Mouse (Mus musculus) left cerebral cortex, adult 8-10 months (tissue): ENCODE results near the gene Dgat2. TPM values are rescaled to one million over a fixed set of nuclear protein-coding genes. Genes with fewer than 3 reads are reported as not detected.

Experiments
- DNase-seq, 2 experiments: peaks; one replicate each; pipeline ENCODE4 v3.0.0; 2022; ENCODE audit warnings: low spot score in 2 of 2
- total RNA-seq, 4 experiments: library from RNA; stranded (reverse); gene quantifications; 2 replicates each; pipeline ENCODE4 v1.2.4; 2022

Dgat2 gene
- 10 to 100 TPM; 78.4 to 92.7 (median 82.3) TPM for total RNA-seq

GRCm38 (mm10) chr7:99182432-99183172, at the start of gene Dgat2:
Gene Dgat2 (minus strand): TSS chr7:99182719.
- DNase-seq = peak; percentile 84 to 98

- DNase-seq = no peak
Measured at GRCm38 (mm10) chr7:99230061-99230747, 47.7 kb upstream of the Dgat2 start.

GRCm38 (mm10) chr7:99229411-99229810, 46.9 kb upstream of the Dgat2 start:
- no peak for DNase-seq

GRCm38 (mm10) chr7:99228825-99229224, 46.3 kb upstream of the Dgat2 start:
- DNase-seq = no peak

GRCm38 (mm10) chr7:99227267-99227666, 44.7 kb upstream of the Dgat2 start:
- no peak for DNase-seq

- no peak for DNase-seq
Measured at GRCm38 (mm10) chr7:99226662-99227061, 44.1 kb upstream of the Dgat2 start.

- DNase-seq = no peak
Measured at GRCm38 (mm10) chr7:99225421-99225820, 42.9 kb upstream of the Dgat2 start.

GRCm38 (mm10) chr7:99224648-99225190, 42.2 kb upstream of the Dgat2 start:
- DNase-seq = no peak

GRCm38 (mm10) chr7:99224225-99224624, 41.7 kb upstream of the Dgat2 start:
- DNase-seq = no peak

- peak in 1 of 2 experiments; percentile 68 for DNase-seq
Measured at GRCm38 (mm10) chr7:99217338-99218074, 35.0 kb upstream of the Dgat2 start.

- peak in 1 of 2 experiments; percentile 23 for DNase-seq
Measured at GRCm38 (mm10) chr7:99215347-99215855, 32.9 kb upstream of the Dgat2 start.

GRCm38 (mm10) chr7:99214621-99215185, 32.2 kb upstream of the Dgat2 start:
- no peak for DNase-seq

GRCm38 (mm10) chr7:99213686-99214085, 31.2 kb upstream of the Dgat2 start:
- no peak for DNase-seq

- no peak for DNase-seq
Measured at GRCm38 (mm10) chr7:99213056-99213455, 30.5 kb upstream of the Dgat2 start.

- DNase-seq = no peak
Measured at GRCm38 (mm10) chr7:99208704-99209103, 26.2 kb upstream of the Dgat2 start.

GRCm38 (mm10) chr7:99206364-99206763, 23.8 kb upstream of the Dgat2 start:
- no peak for DNase-seq

GRCm38 (mm10) chr7:99202163-99202562, 19.6 kb upstream of the Dgat2 start:
- DNase-seq = no peak

GRCm38 (mm10) chr7:99200290-99200689, 17.8 kb upstream of the Dgat2 start:
- no peak for DNase-seq

GRCm38 (mm10) chr7:99199451-99200175, 17.1 kb upstream of the Dgat2 start:
- no peak for DNase-seq

- DNase-seq = no peak
Measured at GRCm38 (mm10) chr7:99198811-99199210, 16.3 kb upstream of the Dgat2 start.

- no peak for DNase-seq
Measured at GRCm38 (mm10) chr7:99194511-99194910, 12.0 kb upstream of the Dgat2 start.
